Mouse (Mus musculus) liver, adult (tissue): ENCODE results near the gene Fam228a.

ENCODE experiments used
- GATA4 ChIP-seq: IDR thresholded peaks from 2 replicates; pipeline ENCODE4 v1.6.1; 2014; ENCODE audit warnings: mild to moderate bottlenecking, low read length; ENCODE audit not compliant: insufficient replicate concordance

Gene Fam228a

GRCm38 (mm10) chr12:4738031-4738576, at the start of gene Fam228a:
TSS of gene Fam228a (minus strand) at chr12:4738430.
- TF ChIP-seq GATA4, result no peak

GRCm38 (mm10) chr12:4784466-4784865, 46.2 kb upstream of the Fam228a start:
- no peak for TF ChIP-seq GATA4

GRCm38 (mm10) chr12:4783598-4783997, 45.4 kb upstream of the Fam228a start:
- TF ChIP-seq GATA4, result no peak

- TF ChIP-seq GATA4, result no peak
Observed at GRCm38 (mm10) chr12:4781270-4781669, 43.0 kb upstream of the Fam228a start.

GRCm38 (mm10) chr12:4780245-4780644, 42.0 kb upstream of the Fam228a start:
- TF ChIP-seq GATA4, result no peak

- no peak for TF ChIP-seq GATA4
Observed at GRCm38 (mm10) chr12:4777734-4778133, 39.5 kb upstream of the Fam228a start.

- no peak for TF ChIP-seq GATA4
Observed at GRCm38 (mm10) chr12:4775588-4775949, 37.3 kb upstream of the Fam228a start.

- no peak for TF ChIP-seq GATA4
Observed at GRCm38 (mm10) chr12:4774895-4775587, 36.8 kb upstream of the Fam228a start.

- TF ChIP-seq GATA4, result no peak
Observed at GRCm38 (mm10) chr12:4769333-4769723, 31.1 kb upstream of the Fam228a start.

GRCm38 (mm10) chr12:4768492-4769332, 30.5 kb upstream of the Fam228a start, which contains the start of the genes Pfn4 and Fam228b:
TSS of gene Pfn4 (plus strand) at chr12:4769022.
TSS of gene Fam228b (minus strand) at chr12:4769267.
- no peak for TF ChIP-seq GATA4

GRCm38 (mm10) chr12:4757060-4757459, 18.8 kb upstream of the Fam228a start:
- TF ChIP-seq GATA4, result no peak

- TF ChIP-seq GATA4, result no peak
Observed at GRCm38 (mm10) chr12:4744486-4744885, 6.3 kb upstream of the Fam228a start.

GRCm38 (mm10) chr12:4742183-4742582, 4.0 kb upstream of the Fam228a start:
- no peak for TF ChIP-seq GATA4

GRCm38 (mm10) chr12:4740823-4741222, 2.6 kb upstream of the Fam228a start:
- no peak for TF ChIP-seq GATA4

GRCm38 (mm10) chr12:4732332-4732731, 5.9 kb downstream of the Fam228a start:
- no peak for TF ChIP-seq GATA4

- no peak for TF ChIP-seq GATA4
Observed at GRCm38 (mm10) chr12:4731629-4732028, 6.6 kb downstream of the Fam228a start.

- TF ChIP-seq GATA4, result no peak
Observed at GRCm38 (mm10) chr12:4729165-4729564, 9.1 kb downstream of the Fam228a start.
